Mouse (Mus musculus): ENCODE measurements at regions not wholly inside any gene's neighbourhood (a gene's known extent, or its start where the extent isn't known, plus 50 kb on each side); places are given as distances from the start of the nearest gene placed in this dataset.

DNA sequence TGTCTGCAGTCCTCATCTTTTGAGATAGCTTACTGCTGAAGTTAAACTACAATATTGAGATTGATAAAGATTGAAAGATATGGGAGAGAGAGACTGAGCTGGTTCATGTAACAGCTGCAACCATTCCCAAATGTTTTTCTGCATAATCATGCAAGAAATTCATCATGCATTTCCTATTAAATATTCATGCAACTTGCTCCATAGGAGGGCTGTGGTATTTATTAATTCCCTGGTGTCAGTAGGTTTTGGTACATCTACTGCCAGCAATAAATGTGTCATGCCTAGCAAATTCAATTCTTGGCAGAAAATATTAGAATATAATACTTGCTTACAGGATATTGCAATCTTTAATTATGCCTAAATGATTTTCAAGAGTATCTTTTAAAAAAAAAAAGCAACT, 125.5 kb upstream of the Rbms1 start:
- no peak for DNase-seq (ENCODE audit: extremely low spot score)

DNA sequence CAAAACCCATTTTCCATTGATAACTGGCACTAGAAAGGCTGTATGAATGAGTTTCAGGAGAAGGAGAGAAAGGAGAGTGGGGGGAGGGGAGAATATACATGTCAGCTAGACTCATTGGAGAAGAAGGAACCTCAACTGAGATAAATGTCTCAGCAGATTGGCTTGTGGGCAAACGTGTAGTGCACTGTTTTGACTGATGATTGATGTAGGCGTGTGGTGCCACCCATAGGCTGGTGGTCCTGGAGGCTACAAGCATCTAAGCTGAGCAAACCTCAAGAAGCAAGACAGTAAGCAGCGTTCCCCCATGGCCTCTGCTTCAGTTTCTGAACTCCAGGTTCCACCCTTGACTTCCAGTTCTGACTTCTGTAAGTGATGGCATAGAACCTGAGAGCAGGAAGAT, 121.8 kb upstream of the Rbms1 start:
- DNase-seq (ENCODE audit: extremely low spot score), result no peak

DNA sequence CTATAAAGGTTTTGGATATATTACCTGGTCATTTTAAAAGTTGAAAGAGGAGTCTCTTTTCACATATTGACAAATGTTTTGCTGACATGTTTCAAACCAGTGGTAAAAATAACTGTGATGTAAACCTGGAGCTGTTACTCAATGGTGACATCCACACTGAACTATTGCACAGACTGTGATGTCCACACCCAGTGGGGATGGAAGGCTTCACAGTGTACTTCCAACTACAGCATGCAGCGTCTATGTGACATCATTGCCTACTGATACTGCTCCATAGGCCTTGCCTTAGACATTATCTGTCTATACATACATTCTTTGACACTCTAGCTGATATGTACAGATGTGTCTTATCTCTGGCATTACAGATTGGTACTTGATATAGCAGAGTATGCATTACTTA, 120.1 kb upstream of the Rbms1 start:
- DNase-seq (ENCODE audit: extremely low spot score), result no peak

DNA sequence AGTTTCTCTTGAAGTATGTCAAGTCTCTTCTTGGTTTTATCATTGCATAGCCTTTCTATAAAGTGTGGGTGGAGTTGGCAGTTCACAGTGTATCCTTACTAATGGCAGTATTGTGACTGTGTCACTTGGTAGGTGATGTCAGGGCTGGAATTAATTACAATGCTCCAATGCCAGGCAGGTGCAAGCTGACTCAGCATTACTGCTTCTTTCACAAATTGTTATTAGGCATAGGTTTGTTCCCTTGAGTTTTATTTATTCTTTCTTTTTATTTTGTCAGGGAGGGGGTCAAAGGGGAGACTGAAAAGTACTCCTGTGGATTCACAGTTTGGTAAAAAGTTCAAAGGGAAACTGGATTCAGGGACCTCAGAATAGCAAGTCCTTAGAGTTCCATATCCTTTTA, 119.6 kb upstream of the Rbms1 start:
- no peak for DNase-seq (ENCODE audit: extremely low spot score)

DNA sequence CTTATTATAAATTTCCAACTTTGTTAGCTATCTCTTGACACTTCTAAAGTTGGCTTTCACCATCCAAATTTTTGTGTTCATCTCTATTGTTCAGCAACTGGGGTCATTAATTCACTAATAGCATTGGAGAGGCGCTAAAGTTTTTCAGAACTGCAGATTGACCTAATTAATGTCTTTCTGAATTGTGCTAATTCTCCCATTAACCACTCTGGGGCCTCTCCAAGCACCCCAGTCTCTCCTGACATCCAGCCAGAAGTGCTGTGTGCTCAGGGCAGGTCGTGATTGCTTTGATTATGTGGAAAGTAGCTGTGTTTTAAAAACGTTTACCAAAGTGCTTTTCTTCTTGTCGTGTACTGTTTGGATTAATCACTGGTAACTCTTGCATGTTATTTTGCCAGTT, 117.0 kb upstream of the Rbms1 start:
- DNase-seq (ENCODE audit: extremely low spot score), result no peak

DNA sequence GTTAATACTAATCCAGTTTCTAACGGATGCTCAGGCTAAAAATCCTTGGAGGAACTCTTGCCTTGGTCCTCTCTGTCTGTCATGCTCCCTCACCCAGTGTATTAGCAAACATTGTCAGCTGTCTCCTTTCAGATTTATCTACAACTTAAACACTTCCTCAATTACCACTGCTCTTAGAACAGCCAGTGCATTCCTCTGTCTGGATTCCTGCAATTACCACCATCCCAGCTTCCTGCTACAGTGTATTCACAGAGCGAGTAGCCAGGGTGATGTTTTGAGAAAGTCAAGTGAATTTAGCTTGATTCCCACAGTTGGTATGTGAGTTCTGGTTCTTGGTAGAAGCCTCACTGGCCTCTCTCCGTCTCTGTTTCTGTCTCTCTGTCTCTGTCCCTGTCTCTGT, 108.0 kb upstream of the Rbms1 start:
- no peak for DNase-seq (ENCODE audit: extremely low spot score)

DNA sequence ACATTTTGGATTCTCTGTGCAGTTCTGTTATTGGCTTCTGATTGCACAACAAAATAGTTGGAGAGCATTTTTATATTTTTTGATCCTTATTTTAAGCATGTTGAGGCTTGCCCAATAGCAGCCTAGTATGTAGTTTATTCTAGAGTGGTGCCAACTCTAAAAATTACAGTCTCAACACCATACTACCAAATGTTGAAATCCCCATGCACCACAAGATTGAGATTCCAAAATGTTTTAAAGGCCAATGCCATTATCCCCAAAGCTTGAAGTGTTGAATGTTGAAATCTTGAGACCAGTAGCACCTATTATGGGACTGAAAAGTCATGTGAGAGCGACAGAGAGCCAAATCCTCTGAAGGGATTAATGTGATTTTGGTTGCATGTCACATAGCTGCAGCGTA, 104.9 kb upstream of the Rbms1 start:
- no peak for DNase-seq (ENCODE audit: extremely low spot score)

DNA sequence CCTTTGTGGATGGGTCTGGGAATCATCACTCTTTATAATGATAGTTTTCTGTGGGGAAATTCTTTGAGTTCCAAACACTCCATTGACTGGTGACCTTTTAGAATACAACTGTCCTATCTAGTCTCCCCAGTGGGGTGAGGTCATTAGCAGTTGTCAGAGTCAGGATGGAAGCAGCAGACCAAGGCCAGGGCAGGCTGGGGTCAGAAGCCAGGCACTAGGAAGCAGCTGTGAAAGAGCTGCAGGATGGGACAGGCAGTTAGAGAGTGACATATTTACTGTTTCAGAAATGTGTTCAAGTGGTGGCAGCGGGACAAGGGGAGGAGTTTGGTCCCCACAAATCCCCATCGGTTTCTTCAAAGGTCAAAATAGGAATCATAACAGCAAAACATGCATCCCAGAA, 99.1 kb upstream of the Rbms1 start:
- DNase-seq (ENCODE audit: extremely low spot score), result peak; percentile 60

DNA sequence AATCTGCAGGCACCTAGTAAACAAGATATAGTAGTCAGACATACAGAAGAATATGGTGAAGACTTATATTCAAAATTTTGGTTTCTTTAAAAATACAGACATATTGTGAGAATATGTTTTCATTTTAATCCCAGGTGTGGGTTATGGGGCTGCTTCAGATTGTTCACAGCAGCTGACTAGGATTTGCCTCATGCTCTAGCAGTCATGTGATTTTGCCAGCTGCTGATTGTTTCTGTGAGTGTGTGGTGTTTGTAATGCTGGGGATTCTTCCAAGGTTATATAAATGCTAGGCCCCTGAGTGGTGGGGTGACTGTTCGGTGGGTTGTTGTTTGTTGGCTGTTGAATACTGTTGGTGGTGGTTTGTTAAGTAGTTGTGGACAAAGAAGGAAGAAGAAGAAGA, 97.9 kb upstream of the Rbms1 start:
- no peak for DNase-seq (ENCODE audit: extremely low spot score)

DNA sequence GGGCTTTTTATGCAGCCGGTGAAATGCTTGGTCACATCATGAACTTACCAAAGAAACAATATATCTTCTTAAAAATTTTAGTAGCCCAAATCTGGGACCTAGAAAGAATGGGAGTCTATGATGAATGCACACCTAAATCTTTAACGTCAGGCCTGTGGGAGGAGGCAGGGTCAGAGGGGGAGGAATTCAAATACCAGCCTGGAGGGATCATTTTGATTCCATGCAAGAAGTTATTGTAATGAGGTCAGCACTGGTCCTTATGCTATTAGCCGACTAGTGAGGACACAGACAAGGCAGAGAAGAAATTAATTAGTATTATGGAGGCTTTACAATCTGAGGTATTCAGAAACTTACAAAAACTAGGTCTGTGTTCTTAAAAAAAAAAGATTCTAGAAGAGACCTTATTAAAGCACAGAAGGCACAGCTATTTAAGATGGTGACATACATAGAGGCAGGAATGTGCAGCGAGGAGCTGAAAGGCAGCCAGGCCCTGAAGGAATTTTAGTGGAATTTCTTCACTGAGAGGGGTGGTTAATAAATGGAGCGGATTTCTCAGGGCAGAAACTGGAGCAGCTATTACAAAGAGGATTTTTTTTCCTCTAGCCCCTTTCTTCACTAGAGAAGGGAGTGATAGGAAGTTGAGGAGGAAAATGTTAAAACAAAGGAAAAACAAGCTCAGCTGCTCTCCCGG, 95.7 kb upstream of the Rbms1 start:
- peak; percentile 39 for DNase-seq (ENCODE audit: extremely low spot score)

DNA sequence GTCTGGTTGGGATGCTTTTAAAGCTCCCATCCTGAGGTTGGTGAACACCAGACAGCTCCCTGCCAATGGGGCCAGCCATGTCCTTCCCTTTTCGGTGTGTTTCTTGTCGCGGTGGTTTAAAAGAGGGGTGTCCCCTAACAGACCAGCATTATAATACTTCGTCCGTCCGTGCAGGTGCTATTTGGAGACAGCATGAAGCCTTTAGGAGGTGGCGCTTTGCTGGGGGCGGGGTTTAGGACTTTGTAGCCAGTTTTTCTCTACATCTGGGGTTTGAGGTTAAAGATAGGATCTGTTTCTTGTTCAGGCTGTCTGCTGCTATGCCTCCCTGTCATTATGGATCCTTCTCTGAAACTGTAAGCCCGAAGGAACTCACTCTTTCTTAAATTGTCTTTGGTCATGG, 89.3 kb upstream of the Rbms1 start:
- no peak for DNase-seq (ENCODE audit: extremely low spot score)

DNA sequence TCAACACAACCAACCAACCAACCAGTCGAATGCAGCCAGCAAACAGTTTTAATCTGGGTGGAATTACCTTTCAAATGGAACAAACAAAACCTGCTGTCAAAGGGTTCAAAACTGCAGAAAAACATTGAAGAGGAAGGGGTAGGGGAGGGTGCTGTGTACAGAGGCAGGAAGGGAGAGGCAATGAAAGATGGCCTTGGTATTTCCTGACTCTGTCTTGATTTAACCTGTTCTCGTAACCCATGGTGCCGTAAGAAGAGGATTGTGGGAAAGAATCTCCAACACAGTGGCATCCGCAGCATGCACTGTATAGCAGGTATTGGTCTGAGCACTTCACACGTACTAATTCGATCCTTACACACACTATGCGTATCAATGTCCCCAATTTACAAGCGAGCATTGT, 88.8 kb upstream of the Rbms1 start:
- no peak for DNase-seq (ENCODE audit: extremely low spot score)

DNA sequence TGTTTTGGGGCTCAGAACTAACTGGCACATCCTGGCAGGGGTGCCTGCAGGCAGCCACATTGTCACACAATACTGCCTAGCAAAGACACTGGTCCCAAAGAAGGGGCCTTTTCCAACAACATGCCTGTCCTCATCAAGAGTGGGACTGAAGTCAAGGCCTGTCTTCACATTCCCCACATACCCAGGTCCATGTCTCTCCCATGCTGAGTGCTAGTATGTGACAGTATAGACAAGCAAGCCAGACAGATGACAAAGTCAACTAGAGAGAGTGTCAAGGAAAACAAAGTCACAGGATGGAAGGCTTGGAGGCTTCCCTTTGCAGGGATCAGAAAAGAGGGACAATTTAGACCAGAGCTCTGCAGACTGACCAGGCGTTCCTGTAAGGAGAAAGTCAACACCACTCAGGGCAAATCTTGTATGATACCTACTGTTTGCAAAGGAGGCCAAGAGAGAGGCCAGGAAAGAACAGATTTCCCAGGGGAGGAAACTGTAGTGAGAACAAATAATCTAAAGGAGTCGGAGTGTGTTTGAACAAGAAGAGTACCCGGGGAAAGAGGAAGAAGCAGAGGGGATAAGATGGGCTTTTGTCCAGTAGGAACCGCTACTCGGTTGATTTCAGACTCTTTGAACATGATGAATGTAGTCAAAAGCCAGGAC, 83.2 kb upstream of the Rbms1 start:
- DNase-seq (ENCODE audit: extremely low spot score), result no peak

DNA sequence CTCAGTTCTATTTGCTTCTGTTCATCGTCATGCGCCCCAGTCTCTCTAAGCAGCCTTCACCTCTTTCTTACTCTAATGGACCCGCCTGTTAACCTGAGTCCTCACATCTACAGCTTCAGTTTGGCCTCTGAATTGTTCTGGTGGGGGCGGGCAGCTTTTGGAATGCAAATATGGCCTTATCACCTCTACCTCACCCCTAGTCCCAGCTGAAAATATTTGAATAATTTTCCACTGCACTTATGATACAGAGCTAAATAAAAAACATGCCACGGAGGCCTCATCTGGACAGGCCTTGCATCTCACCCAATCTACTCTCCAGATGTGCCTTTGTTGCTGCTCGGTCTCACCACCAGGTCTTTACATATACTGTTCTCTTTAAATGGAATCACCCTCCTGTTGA, 82.5 kb upstream of the Rbms1 start:
- DNase-seq (ENCODE audit: extremely low spot score), result no peak

DNA sequence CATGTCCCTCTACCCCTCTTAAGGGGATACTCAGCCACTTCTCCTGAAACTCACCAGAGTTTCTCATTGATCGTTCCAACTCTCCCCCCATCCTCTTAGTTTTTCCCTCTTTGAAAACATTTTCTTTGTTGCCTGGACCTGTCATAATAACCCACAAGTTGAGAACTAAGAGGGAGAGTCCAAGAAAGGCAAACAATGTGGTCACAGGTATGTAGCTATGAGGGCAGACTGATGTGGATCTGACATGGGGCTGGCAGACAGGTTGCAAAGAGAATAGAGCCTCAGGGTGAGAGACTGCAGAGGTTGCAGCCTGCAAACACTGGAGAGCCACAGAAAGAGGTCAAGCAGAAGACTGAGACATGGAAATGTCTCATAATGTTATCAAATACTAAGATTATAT, 69.9 kb upstream of the Rbms1 start:
- no peak for DNase-seq (ENCODE audit: extremely low spot score)

DNA sequence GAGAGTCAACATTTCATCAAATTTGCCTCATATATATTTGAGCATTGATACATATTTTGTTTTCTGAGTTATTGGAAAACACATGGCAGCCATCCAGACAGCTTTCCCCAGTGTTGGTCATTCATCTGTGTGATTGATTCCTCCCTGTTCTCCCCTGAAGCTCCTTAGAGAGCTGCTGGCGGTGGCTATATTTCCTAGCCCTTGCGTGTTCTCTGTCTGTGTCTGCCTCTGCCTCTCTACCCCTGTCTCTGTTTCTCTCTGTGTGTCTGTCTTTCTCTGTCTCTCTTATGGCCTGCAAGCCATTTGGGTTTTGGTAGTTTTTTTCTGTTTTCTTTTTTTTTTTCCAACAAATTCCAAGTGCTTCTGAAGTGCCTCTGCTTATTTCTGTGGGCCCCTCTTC, 66.7 kb upstream of the Rbms1 start:
- no peak for DNase-seq (ENCODE audit: extremely low spot score)

DNA sequence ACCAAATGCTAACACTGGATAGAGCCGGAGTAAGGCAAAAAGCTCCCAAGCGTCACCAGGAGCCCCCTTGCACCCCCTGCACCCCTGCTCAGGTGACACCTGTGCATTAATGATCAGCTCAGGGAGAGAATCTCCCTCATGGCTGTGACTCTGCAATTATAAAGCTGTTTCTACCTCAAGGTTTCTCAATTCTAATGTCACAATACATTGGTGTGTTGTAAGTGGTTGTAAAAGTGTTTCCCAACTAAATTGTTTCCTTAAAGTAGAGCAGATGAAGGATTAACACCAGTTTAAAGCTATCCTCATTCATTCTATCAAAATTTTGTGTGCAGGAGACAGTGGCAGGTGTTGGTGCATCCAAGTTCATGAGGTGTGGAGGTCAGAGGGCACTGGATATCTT, 65.6 kb upstream of the Rbms1 start:
- DNase-seq (ENCODE audit: extremely low spot score), result no peak

DNA sequence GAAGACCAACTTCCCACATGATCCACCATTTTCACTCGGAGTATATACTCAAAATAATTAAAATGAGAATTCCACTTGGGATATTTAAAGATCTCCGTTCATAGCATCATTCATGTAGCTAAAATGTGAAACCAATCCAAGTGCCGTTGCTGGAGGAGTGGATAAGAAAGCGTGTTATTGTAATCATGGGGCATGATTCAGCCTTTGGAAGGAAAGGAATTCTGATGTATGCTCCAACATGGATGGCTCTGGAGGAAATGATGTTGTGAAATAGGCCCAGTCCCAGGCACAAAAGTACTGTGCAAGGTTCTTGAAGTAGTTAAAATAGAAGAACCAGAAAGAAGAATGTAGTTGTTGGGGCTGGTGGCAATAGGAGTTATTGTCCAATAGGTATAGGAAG, 64.7 kb upstream of the Rbms1 start:
- no peak for DNase-seq (ENCODE audit: extremely low spot score)

DNA sequence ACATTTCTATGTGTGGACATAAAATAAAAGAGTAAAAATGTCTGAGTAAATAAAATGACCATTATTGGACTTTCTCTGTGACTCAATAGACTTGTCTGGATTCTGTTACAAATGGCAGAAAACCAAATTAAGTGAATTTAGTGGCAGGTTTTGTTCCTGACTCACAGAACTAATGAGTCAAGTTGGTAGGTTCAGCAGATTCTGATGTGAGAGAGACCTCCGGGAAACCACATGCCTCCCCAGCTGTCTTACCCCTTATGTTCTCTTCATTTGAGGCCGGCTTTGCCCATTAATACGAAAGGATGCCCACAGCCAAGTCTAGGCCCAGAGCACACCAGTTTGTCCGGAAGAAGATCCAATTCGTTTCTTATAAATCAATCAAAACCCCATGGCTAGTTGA, 59.4 kb upstream of the Rbms1 start:
- DNase-seq (ENCODE audit: extremely low spot score), result no peak

DNA sequence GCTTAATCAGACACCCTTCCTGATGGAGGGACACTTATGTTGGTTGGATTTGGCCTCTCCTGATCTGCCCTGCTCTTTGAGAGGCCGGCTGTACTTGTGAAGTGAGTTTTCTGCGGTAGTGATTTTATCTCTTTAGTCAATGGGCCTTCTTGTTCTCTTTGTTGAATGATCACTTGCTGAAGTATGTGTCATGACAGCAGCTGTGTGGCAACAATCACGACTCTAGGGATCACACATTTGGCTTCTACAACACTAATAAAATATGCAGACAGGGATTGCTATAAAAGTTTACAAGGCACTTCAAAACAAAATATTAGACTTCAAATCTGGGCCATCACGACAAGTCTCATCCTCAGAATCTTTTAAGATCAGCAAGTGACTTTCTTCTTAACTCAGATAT, 57.8 kb upstream of the Rbms1 start:
- no peak for DNase-seq (ENCODE audit: extremely low spot score)

DNA sequence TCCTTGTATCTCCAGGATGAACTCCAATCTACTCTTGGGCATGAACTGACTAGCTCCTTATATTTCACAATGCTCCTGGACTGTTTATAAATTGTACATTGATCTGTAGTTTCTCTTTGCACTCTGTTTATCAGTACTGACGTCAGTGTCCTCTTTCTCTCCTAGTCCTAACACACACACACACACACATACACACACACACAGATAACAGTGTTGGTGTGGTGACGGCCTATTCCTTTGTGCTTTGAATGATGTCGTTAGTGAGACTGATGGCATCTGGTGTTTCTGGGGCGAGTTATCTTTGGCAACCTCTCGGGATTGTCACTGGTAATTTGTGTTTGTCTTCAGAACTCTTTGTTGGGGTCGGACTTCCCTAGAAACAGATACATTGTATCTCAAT, 50.0 kb upstream of the Rbms1 start:
- DNase-seq (ENCODE audit: extremely low spot score), result peak; percentile 13

Data from embryo, embryonic 9.5 days (tissue).